Mouse (Mus musculus) heart, postnatal 10 days (tissue): ENCODE measurements at regions not wholly inside any gene's neighbourhood (a gene's known extent, or its start where the extent isn't known, plus 50 kb on each side); places are given as distances from the start of the nearest gene placed in this dataset.

Experiments
- DNase-seq, 2 experiments: peaks; one replicate each; pipeline ENCODE4 v3.0.0; 2021
- intact Hi-C: fragments of 180-260 bp; cut with DNase I; formaldehyde crosslinking; loops from one replicate; pipeline ENCODE4 v1.15.1; 2025

DNA sequence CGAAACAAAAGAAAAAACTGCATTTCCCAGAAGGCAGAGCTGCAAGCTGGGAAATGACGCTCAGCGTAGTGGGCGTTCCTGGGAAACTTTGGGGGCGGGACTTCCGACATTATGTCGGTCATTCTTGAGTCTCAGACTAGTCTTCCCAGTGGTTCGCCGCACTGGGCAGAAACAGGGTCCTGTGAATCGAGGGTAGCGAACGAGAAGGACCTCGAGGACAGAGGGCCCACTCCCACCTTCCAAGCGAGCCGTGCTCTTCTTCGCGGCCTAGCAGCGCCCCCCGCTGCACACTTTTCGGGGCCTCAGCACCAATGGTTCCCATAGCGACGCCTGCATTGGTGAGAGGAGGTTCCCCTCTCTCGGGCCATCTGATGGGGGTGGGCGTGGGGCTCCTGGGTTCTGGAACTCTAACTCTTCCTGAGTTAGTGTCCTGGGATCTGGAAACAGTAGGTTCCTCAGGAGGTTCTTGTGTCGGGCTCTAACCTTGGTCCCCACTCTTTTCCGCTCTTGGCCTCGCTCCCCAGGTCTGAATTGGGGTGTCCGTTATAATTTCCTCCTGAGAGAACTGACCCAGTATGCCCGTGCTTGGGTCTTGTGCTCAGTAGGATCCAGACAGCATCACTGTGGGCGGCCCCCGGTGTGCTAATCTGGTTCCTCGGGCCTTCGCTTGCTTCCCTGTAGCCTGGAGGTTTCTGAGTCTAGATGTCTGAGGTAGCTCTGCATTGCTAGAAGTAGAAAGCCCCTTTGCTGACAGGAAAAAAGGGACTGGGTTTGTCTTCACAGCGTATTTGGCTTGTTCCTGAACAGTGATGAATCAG lies 52.8 kb upstream of the Gramd1a start:
- peak; percentile 81 to 87 for DNase-seq
- intact Hi-C loops = no loop called here

GRCm38 (mm10) chr7:31207563-31208236 lies 52.0 kb upstream of the Gramd1a start:
- DNase-seq = no peak
- intact Hi-C loops = no loop called here
